Mouse (Mus musculus) Muller cell, postnatal 12 days (primary cell): ENCODE data around the gene Rad9b.
A peak's percentile ranks its signal among the peaks of the same experiment; 100 is the strongest.

Experiments
- DNase-seq: peaks from one replicate; pipeline ENCODE4 v3.0.0-alpha.2; 2015; ENCODE audit errors: inconsistent ontology term

The Rad9b gene

DNA sequence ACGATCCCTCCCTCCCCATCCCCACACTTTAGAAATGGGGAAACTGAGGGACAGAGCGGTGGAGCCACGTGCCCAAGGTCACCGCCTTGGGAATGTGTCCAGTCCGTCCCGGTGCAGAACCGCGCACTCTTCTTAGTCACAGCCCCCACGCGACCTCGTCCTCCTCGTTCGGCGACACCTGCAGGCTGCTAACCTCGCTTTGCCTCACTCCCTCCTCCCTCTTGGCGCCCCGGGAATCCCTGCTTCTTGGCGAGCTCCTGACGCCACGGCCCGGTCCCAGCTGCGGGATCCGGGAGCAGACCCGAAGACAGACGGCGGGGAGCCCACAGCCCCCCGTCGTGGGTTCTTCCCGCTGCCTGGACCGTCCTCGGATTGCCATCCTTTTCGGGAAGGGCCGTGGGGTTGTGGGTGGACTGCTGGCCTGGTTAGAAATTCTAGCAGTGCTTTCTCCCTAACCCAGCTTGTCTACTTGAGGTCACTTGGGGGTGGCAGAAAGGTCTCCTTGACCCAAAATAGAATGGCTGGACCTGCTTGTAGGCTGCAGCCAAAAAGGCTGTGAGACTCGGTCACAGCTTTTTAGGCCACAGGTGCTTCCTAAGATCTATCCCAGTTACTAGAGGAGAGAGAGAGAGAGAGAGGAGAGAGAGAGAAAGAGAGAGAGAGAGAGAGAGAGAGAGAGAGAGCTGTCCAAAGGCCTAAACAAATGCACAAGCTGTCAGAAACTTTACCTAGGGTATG is 68.8 kb downstream of the Rad9b start:
- peak; percentile 64 for DNase-seq

DNA sequence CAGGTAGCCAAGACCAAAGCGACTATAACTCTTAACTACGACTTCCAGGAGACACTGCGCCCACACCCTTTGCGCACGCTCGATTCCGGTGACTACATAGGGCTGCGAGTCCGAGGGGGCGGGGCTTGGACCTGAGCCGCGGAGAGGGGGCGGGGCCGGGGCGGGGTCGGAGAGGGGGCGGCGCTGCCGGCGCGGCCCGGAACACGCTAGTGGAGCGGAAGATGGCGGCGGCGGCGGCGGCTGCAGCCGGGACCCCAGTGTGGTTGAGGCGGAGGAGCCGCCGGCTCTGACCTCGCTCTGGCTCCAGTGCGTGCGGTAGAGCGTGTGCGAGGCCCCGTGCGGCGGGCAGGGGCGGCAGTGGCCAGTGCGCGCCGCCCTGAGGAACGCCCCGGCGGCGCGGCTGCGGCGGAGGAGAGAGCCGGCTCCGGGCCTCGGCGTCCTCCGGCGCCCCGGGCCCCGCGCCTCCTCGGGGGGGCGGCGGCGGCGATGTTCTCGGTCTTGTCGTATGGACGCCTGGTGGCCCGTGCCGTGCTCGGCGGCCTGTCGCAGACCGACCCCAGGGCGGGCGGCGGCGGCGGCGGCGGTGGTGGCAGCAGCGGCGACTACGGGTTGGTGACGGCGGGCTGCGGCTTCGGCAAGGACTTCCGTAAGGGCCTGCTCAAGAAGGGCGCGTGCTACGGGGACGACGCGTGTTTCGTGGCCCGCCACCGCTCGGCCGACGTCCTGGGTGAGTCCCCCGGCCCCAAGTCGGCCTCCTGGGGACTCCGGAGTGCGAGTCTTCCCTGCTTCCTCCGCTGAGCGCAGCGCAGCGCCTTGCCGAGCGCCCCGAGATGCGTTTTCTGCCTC is 69.6 kb downstream of the Rad9b start, which contains the start of gene Pptc7:
Gene Pptc7 (plus strand): TSS at position 183 of the 846 bp plus-strand sequence.
- peak; percentile 94 for DNase-seq

DNA sequence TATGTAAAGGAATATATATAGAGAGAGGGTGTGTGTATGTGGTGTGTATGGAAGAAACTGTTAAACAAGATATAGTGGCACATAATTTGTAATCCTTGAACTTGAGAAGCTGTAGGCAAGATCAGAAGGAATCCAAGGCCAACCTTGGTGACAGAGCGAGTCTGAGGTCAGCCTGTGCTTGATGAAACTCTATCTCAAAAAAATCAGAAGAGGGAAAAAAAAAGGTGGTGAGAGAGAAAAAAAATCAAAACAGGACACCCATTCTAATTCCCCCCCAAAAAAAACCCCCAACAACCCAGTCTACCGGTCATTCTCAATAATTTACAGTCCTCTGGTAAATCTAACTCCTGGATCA is 70.2 kb downstream of the Rad9b start:
- no peak for DNase-seq

DNA sequence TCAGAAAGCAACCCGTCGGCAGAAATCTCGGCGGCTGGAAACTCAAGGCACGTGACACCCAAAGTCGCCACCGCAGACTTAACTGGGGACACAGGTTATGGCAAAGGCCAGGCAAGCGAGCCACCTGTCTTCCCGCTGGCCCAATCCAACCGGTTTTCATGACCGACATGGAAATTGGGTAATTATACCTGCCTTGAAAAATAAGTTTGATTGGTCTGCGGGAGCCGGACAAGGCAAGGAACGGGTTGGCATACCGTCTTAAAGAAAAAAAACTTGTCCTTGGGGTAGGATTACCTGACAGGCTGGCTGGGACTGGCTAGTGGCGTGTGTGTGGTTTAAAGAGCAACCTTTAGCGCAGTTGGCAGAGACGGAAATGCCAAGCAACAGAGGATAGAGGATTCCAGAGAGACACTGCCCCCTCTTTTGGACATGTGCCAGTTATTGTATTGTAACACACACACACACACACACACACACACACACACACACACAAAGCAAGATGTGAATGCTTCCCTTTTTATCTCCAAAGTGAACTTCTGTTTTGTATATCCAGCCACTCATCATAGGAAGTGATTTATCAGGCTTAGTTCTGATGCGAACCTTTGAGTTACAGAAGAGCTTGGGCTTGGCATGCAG is 73.1 kb downstream of the Rad9b start:
- peak; percentile 54 for DNase-seq

DNA sequence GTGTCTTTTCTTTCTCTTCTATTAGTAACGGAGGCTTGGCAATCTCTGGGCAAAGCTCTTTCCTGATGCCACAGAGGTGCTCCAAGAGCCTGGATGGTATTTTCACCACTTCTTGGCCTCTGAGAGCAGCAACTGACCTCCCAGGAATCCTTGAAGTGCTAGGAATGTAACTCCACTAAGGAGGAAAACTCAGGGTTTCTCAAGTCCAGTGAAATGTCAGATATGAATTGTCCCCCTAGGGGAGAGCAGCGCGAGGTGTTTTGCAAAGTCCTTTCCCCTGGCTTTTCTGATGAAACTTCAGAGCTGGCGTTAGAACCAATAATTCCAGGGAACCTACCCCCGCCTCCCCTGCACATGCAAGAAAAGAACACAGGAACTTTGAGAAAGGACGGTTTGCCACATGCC is 73.6 kb downstream of the Rad9b start:
- DNase-seq = peak; percentile 37

DNA sequence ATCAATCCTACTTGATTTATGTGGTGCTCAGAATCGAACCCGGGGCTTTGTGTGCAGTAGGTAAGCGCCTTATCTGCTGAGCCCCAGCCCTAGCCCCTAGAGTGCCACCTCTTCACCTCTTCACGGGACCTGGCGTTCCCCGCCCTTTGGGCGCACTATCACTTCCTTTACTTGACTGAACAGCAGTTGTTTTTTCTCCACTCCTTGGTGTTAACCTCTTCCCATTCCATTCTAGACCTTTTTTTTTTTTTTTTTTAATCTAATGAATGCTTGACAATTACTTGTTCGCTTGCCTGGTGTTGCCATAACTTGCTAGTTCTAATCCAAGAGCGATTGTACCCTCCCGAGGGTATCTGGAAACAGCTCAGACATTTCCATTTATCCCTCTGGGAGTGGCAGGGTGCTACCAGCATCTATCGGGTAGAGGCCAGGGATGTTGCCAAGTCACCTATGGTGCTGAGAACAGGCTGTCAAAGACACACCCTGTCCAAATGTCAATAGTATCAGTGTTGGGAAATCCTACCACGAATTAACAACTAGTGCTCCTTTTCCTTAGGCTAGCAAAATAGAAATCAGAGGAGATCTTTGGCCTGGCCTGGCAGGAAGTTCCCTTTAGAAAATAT is 74.1 kb downstream of the Rad9b start:
- no peak for DNase-seq

DNA sequence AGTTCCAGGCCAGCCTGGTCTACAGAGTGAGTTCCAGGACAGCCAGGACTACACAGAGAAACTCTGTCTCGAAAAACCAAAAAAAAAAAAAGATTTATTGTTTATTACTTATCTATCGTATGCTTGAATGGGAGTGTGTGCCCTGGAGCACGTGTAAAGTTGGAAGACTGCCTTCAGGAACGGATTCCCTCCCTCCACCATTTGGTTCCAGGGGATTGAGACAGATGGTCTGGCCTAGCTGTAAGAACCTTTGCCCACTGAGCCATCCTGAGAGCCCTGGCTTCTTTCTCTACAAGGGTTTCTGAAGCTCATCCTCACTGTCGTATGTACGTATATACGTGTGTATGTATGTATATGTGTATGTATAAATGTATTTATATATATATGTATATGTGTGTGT is 75.1 kb downstream of the Rad9b start:
- no peak for DNase-seq

DNA sequence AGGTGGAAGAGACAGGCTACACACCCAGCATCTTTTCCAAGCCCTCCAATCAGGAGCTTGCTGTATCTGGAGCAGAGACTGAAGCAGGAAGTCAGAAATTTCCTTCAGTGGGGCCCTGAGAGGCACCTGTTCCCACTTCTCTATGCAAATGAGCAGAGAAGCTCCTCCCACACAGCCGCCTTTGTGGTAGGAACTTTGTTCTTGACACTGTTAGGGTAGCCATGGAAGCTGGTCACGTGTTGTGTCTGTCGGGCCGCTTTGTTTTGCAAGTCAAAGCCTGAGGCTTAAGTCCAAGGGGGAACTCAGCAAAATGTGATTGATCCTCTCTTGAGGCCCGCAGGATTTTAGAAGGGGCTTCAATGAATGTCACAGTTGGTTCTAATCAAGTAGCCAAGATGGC is 79.2 kb downstream of the Rad9b start:
- DNase-seq = no peak
